Mouse (Mus musculus): ENCODE data around the gene Tex21. TPM values are rescaled to one million over a fixed set of nuclear protein-coding genes. Genes with fewer than 3 reads are reported as not detected.
A peak's percentile ranks its signal among the peaks of the same experiment; 100 is the strongest.

Gene Tex21
- polyA plus RNA-seq (2012; rRNA removed) (0.06 TPM in 1 of 2 replicates, not detected in the other), polyA plus RNA-seq (2014; fragmentation: Nextera tagmentation; extraction: Ambion mirVana) (0.12 and 0.19 TPM in 2 replicates)

DNA sequence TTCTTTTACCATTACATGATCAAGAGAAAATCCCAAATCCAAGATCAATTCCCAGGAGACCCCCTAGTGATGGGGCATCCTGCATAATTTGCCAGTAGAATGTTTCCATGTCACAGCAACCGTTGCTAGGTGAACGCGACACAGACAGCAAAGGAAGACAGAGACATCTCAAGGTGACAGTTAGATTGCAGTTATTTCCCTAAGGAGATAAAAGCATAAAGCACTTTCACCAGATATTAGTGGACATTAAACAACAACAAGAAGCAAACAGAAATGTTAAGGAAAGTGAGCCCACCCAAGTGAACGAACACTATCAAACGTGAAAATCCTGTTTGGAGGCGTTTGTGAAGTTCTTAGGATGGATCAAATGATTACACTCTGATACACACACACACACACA lies at the start of gene Tex21:
Gene Tex21 (minus strand): TSS at position 101 of the 400 bp plus-strand sequence.
- no peak for TF ChIP-seq POLR2A (IDR thresholded peaks at IDR 0.05; ENCODE audit: borderline replicate concordance, extremely low read depth, insufficient read depth, insufficient read length)
- no peak for DNase-seq (ENCODE audit: low spot score)
- WGBS = 78% methylated on average over 6 of the region's 6 CpGs
- Histone ChIP-seq H3K9me3 (ENCODE audit: control insufficient read depth, low read length) (no peaks in the 10 kb centered on the region), H3K9ac (ENCODE audit: low read depth, low read length, severe bottlenecking) (no peak within 1 kb of the TSS), H3K4me1 (ENCODE audit: control insufficient read depth, insufficient read depth, low read length) (no peaks in the 10 kb centered on the region), H3K4me3 (replicated peaks; ENCODE audit: low read length) (no peak within 1 kb of the TSS), H3K4me2 (replicated peaks; ENCODE audit: low read depth, low read length, severe bottlenecking) (no peak within 1 kb of the TSS), H3K36me3 (ENCODE audit: control insufficient read depth, insufficient read depth, low read length) (no peaks in the 10 kb centered on the region), H3K27ac (replicated peaks; ENCODE audit: low read depth, low read length) (no peak within 1 kb of the TSS), H3K27me3 (ENCODE audit: control insufficient read depth, insufficient read depth, low read length) (no peaks in the 10 kb centered on the region)
- ATAC-seq (ENCODE audit: low FRiP score, low read depth) = no peak

DNA sequence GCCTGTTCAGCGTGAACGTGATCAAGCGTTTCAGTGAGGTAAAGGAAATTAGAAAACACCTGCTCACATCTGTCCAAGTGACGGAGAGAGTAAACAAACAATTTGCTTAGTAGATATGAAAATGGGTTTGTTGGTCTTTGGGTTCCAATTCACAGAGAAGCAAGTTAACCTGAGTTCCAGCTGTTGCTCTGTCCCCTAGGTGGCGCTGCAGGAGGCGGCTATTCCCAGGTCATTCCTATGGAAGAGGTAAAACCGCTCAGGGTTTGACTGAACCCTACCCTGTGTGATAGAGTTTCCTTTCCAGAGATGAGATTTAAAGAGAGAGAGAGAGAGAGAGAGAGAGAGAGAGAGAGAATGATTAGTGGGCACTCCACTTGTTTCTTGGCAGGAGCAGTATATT lies 46.6 kb upstream of the Tex21 start:
- Histone ChIP-seq H3K36me3 (ENCODE audit: control insufficient read depth, insufficient read depth, low read length) (peaks cover 68% of the 10 kb centered on the region), H3K9me3 (ENCODE audit: control insufficient read depth, low read length) (no peaks in the 10 kb centered on the region), H3K9ac (ENCODE audit: low read depth, low read length, severe bottlenecking) (no peak overlapping the region), H3K27ac (replicated peaks; ENCODE audit: low read depth, low read length) (no peak overlapping the region), H3K27me3 (ENCODE audit: control insufficient read depth, insufficient read depth, low read length) (no peaks in the 10 kb centered on the region), H3K4me2 (replicated peaks; ENCODE audit: low read depth, low read length, severe bottlenecking) (no peak overlapping the region), H3K4me1 (ENCODE audit: control insufficient read depth, insufficient read depth, low read length) (no peaks in the 10 kb centered on the region), H3K4me3 (replicated peaks; ENCODE audit: low read length) (no peak overlapping the region)
- WGBS = 61% methylated on average over 7 of the region's 7 CpGs
- DNase-seq (ENCODE audit: low spot score) (peak; percentile 47), ATAC-seq (ENCODE audit: low FRiP score, low read depth) (no peak)
- no peak for TF ChIP-seq POLR2A (IDR thresholded peaks at IDR 0.05; ENCODE audit: borderline replicate concordance, extremely low read depth, insufficient read depth, insufficient read length)

DNA sequence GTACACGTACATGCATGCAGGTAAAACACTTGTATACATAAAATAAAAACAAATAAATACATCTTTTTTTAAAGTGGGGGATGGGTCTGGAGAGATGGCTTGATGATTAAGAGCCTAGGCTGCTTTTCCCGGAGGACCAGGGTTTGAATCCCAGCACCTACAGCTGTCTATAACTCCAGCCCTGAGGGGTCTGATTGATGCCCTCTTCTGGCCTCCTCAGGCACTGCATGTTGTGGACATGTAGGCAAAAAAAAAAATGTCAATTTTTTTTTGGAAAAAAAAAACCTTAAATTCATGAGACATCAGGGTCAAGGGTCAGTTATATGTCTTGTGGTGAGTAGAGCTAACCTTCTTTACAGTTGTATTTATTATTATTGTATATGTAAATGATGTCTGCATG lies 43.7 kb upstream of the Tex21 start:
- 88% methylated on average over 2 of the region's 2 CpGs for WGBS
- DNase-seq (ENCODE audit: low spot score) = no peak

DNA sequence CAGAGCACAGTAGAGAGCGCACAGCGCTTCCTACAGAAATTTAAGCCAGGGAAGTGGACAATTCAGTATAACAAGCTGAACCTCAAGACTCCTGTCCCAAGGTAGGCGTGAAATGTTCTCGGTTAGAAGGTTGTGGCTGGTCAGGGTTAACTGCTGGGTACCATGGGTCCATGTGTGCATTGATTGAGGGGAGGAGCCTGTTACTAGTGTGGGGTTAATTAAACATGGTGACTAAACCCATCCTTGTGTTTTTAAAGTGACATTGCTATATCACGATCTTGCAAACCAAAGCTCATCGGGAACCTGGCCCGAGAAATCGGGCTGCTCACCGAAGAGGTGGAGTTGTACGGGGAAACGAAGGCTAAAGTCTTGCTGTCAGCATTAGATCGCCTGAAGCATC lies 42.9 kb upstream of the Tex21 start:
- Histone ChIP-seq H3K9me3 (ENCODE audit: control insufficient read depth, low read length) (no peaks in the 10 kb centered on the region), H3K36me3 (ENCODE audit: control insufficient read depth, insufficient read depth, low read length) (peaks cover 55% of the 10 kb centered on the region), H3K27me3 (ENCODE audit: control insufficient read depth, insufficient read depth, low read length) (no peaks in the 10 kb centered on the region), H3K27ac (replicated peaks; ENCODE audit: low read depth, low read length) (no peak overlapping the region), H3K4me3 (replicated peaks; ENCODE audit: low read length) (no peak overlapping the region), H3K4me1 (ENCODE audit: control insufficient read depth, insufficient read depth, low read length) (no peaks in the 10 kb centered on the region), H3K9ac (ENCODE audit: low read depth, low read length, severe bottlenecking) (no peak overlapping the region), H3K4me2 (replicated peaks; ENCODE audit: low read depth, low read length, severe bottlenecking) (no peak overlapping the region)
- DNase-seq (ENCODE audit: low spot score) = no peak
- TF ChIP-seq POLR2A (IDR thresholded peaks at IDR 0.05; ENCODE audit: borderline replicate concordance, extremely low read depth, insufficient read depth, insufficient read length) = no peak
- no peak for ATAC-seq (ENCODE audit: low FRiP score, low read depth)
- 95% methylated on average over 12 of the region's 12 CpGs for WGBS

More for the DNA sequence above, 43.7 kb upstream of the Tex21 start:
- Histone ChIP-seq H3K4me1 (ENCODE audit: control insufficient read depth, insufficient read depth, low read length) (no peaks in the 10 kb centered on the region), H3K9ac (ENCODE audit: low read depth, low read length, severe bottlenecking) (no peak overlapping the region), H3K27ac (replicated peaks; ENCODE audit: low read depth, low read length) (no peak overlapping the region), H3K9me3 (ENCODE audit: control insufficient read depth, low read length) (no peaks in the 10 kb centered on the region), H3K4me2 (replicated peaks; ENCODE audit: low read depth, low read length, severe bottlenecking) (no peak overlapping the region), H3K4me3 (replicated peaks; ENCODE audit: low read length) (no peak overlapping the region), H3K36me3 (ENCODE audit: control insufficient read depth, insufficient read depth, low read length) (peaks cover 57% of the 10 kb centered on the region), H3K27me3 (ENCODE audit: control insufficient read depth, insufficient read depth, low read length) (no peaks in the 10 kb centered on the region)
- no peak for TF ChIP-seq POLR2A (IDR thresholded peaks at IDR 0.05; ENCODE audit: borderline replicate concordance, extremely low read depth, insufficient read depth, insufficient read length)
- no peak for ATAC-seq (ENCODE audit: low FRiP score, low read depth)

DNA sequence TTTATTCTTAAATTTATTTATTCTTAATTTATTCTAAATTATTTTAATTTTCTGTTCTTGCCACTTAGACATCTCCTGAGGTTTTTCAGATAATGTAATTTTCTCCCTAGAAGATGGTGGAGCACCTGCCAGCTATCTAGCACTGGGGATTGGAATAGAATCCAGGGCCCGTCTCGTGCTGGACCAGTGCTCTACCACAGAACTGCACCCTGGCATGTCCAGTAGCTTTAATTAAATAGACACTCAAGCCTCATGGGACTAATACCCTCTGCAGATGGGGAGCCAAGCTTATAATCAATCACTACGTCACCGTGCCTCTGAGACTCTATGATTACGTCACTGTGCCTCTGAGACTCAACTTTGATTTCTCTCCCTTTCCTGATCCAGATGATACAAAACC lies 41.9 kb upstream of the Tex21 start:
- WGBS = 86% methylated on average over 5 of the region's 5 CpGs

DNA sequence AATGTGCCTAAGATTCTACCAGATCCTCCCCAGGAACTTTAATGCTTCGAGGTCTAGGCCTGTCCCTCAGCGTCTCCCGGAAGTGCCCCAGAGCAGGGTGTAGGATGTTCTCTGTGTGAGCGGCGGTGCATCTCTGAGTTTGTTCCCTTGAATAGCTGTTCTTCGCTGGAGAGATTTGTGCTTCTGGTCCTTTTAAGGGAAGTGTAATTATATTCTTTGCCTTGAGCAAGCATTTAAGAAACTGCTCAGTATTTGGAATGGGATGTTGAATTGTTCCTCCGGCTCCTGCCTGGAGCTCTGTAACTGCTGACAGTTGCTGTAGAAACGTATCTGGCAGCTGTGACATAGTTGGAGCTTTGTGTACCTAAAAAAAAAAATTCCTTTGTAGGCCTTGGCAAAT lies 41.4 kb upstream of the Tex21 start:
- Histone ChIP-seq H3K4me1 (ENCODE audit: control insufficient read depth, insufficient read depth, low read length) (no peaks in the 10 kb centered on the region), H3K4me2 (replicated peaks; ENCODE audit: low read depth, low read length, severe bottlenecking) (no peak overlapping the region), H3K36me3 (ENCODE audit: control insufficient read depth, insufficient read depth, low read length) (peaks cover 62% of the 10 kb centered on the region), H3K27me3 (ENCODE audit: control insufficient read depth, insufficient read depth, low read length) (no peaks in the 10 kb centered on the region), H3K9ac (ENCODE audit: low read depth, low read length, severe bottlenecking) (no peak overlapping the region), H3K27ac (replicated peaks; ENCODE audit: low read depth, low read length) (no peak overlapping the region), H3K9me3 (ENCODE audit: control insufficient read depth, low read length) (no peaks in the 10 kb centered on the region), H3K4me3 (replicated peaks; ENCODE audit: low read length) (no peak overlapping the region)
- ATAC-seq (ENCODE audit: low FRiP score, low read depth) = no peak
- WGBS = 77% methylated on average over 8 of the region's 8 CpGs
- DNase-seq (ENCODE audit: low spot score) = no peak
- no peak for TF ChIP-seq POLR2A (IDR thresholded peaks at IDR 0.05; ENCODE audit: borderline replicate concordance, extremely low read depth, insufficient read depth, insufficient read length)

More for the DNA sequence above, 41.9 kb upstream of the Tex21 start:
- Histone ChIP-seq H3K9me3 (ENCODE audit: control insufficient read depth, low read length) (no peaks in the 10 kb centered on the region), H3K4me3 (replicated peaks; ENCODE audit: low read length) (no peak overlapping the region), H3K4me2 (replicated peaks; ENCODE audit: low read depth, low read length, severe bottlenecking) (no peak overlapping the region), H3K36me3 (ENCODE audit: control insufficient read depth, insufficient read depth, low read length) (peaks cover 57% of the 10 kb centered on the region), H3K9ac (ENCODE audit: low read depth, low read length, severe bottlenecking) (no peak overlapping the region), H3K27me3 (ENCODE audit: control insufficient read depth, insufficient read depth, low read length) (no peaks in the 10 kb centered on the region), H3K4me1 (ENCODE audit: control insufficient read depth, insufficient read depth, low read length) (no peaks in the 10 kb centered on the region), H3K27ac (replicated peaks; ENCODE audit: low read depth, low read length) (no peak overlapping the region)
- DNase-seq (ENCODE audit: low spot score) (no peak), ATAC-seq (ENCODE audit: low FRiP score, low read depth) (no peak)
- TF ChIP-seq POLR2A (IDR thresholded peaks at IDR 0.05; ENCODE audit: borderline replicate concordance, extremely low read depth, insufficient read depth, insufficient read length) = no peak
